Mouse (Mus musculus) adrenal gland, postnatal 10 days (tissue): Measurements from ENCODE around the gene Luzp1. TPM values are rescaled to one million over a fixed set of nuclear protein-coding genes. Genes with fewer than 3 reads are reported as not detected.

ENCODE experiments used
- DNase-seq: peaks from one replicate; pipeline ENCODE4 v3.0.0; 2021; ENCODE audit warnings: mixed read lengths
- long read RNA-seq, 2 experiments: library from polyadenylated mRNA; stranded (forward); transcript quantifications; one replicate each; pipeline ENCODE4 v2.0.0; 2021
- total RNA-seq, 2 experiments: library from RNA; stranded (reverse); gene quantifications; 2 replicates each; pipeline ENCODE4 v1.2.3; 2021

Luzp1 gene
- total RNA-seq = 10 to 100 TPM; 34.0 to 36.8 TPM
- long read RNA-seq, experiment 1, partial matches to known transcripts = 19 of 29 reads
- long read RNA-seq, experiment 1, other reads (novel, unspliced or antisense) = 10 of 29 reads
- long read RNA-seq, experiment 2, partial matches to known transcripts = 0 of 4 reads
- long read RNA-seq, experiment 2, other reads (novel, unspliced or antisense) = 4 of 4 reads

GRCm38 (mm10) chr4:136469371-136469903 is at the start of gene Luzp1:
Luzp1 (plus strand) TSS chr4:136469761.
- DNase-seq = peak; percentile 98

- no peak for DNase-seq
Observed at GRCm38 (mm10) chr4:136423224-136423623, 46.3 kb upstream of the Luzp1 start, which contains the start of gene Htr1d. Htr1d (plus strand) TSS chr4:136423524.

- DNase-seq = no peak
Observed at GRCm38 (mm10) chr4:136424120-136424999, 45.2 kb upstream of the Luzp1 start.

GRCm38 (mm10) chr4:136425000-136425288 is 44.6 kb upstream of the Luzp1 start:
- DNase-seq = peak; percentile 52

GRCm38 (mm10) chr4:136430609-136431375 is 38.8 kb upstream of the Luzp1 start:
- DNase-seq = no peak

- peak; percentile 74 for DNase-seq
Observed at GRCm38 (mm10) chr4:136431376-136431693, 38.2 kb upstream of the Luzp1 start.

GRCm38 (mm10) chr4:136434029-136434428 is 35.5 kb upstream of the Luzp1 start:
- DNase-seq = peak; percentile 64

GRCm38 (mm10) chr4:136439106-136439505 is 30.5 kb upstream of the Luzp1 start:
- no peak for DNase-seq

GRCm38 (mm10) chr4:136441354-136442043 is 28.1 kb upstream of the Luzp1 start:
- no peak for DNase-seq

GRCm38 (mm10) chr4:136444561-136444960 is 25.0 kb upstream of the Luzp1 start:
- DNase-seq = no peak

GRCm38 (mm10) chr4:136449795-136450194 is 19.8 kb upstream of the Luzp1 start:
- DNase-seq = no peak

- DNase-seq = no peak
Observed at GRCm38 (mm10) chr4:136450271-136450670, 19.3 kb upstream of the Luzp1 start.

GRCm38 (mm10) chr4:136451564-136451963 is 18.0 kb upstream of the Luzp1 start:
- peak; percentile 29 for DNase-seq

- no peak for DNase-seq
Observed at GRCm38 (mm10) chr4:136452286-136452685, 17.3 kb upstream of the Luzp1 start.

- no peak for DNase-seq
Observed at GRCm38 (mm10) chr4:136452792-136453191, 16.8 kb upstream of the Luzp1 start.

- peak; percentile 87 for DNase-seq
Observed at GRCm38 (mm10) chr4:136454850-136455260, 14.7 kb upstream of the Luzp1 start.

- DNase-seq = no peak
Observed at GRCm38 (mm10) chr4:136456516-136457218, 12.9 kb upstream of the Luzp1 start.

GRCm38 (mm10) chr4:136458276-136458675 is 11.3 kb upstream of the Luzp1 start:
- no peak for DNase-seq

- no peak for DNase-seq
Observed at GRCm38 (mm10) chr4:136459210-136459609, 10.4 kb upstream of the Luzp1 start.

- DNase-seq = no peak
Observed at GRCm38 (mm10) chr4:136461206-136461605, 8.4 kb upstream of the Luzp1 start.

GRCm38 (mm10) chr4:136461761-136462085 is 7.8 kb upstream of the Luzp1 start:
- DNase-seq = no peak
